Mouse (Mus musculus) liver, embryonic 16.5 days (tissue): ENCODE data around the gene Snx7. TPM values are rescaled to one million over a fixed set of nuclear protein-coding genes. Genes with fewer than 3 reads are reported as not detected.

Experiments used
- microRNA-seq: library from miRNA; unstranded; fragments of <30 nt; microRNA quantifications from one replicate; pipeline ENCODE4, GENCODE M21; 2016
- polyA plus RNA-seq: library from polyadenylated mRNA; unstranded; fragments of >200 nt; fragmentation: Nextera tagmentation; extraction: Ambion mirVana; gene quantifications from 2 replicates; pipeline ENCODE4 v1.2.1, GENCODE M21; 2015

Snx7 gene
- polyA plus RNA-seq, 1 experiment from 2014 or later: 12.1 TPM

Small RNAs within 50 kb of the gene (microRNA-seq; reads per million reads assigned to microRNA genes)
- not detected for gene Gm24811
